Mouse (Mus musculus) MEL (cell line): ENCODE results near the gene Pik3ip1. TPM values are rescaled to one million over a fixed set of nuclear protein-coding genes. Genes with fewer than 3 reads are reported as not detected.

Experiments
- DNase-seq: peaks from one replicate; pipeline ENCODE4 v3.0.0; 2011; ENCODE audit warnings: low read depth, low spot score
- H3K27ac ChIP-seq: 2 replicates; pipeline ENCODE4 v1.5.1; 2012; ENCODE audit warnings: low read depth, mild to moderate bottlenecking, control low read depth, low read length, moderate library complexity; ENCODE audit not compliant: control insufficient read depth
- H3K27me3 ChIP-seq, 2 experiments: fragments of 150-350 bp in 1 of 2; sonication (generic) in 1 of 2; 2 replicates each; pipeline ENCODE4 v1.6.1; 2012; ENCODE audit warnings: low read length in 2 of 2, mild to moderate bottlenecking in 2 of 2, improper control_type of control experiment in 1 of 2, moderate library complexity in 1 of 2; ENCODE audit not compliant: insufficient read depth in 2 of 2, control insufficient read depth in 1 of 2
- H3K36me3 ChIP-seq, 2 experiments: 2 replicates each; pipeline ENCODE4 v1.6.1; 2012 to 2014; ENCODE audit warnings: low read length in 2 of 2, improper control_type of control experiment in 1 of 2, inconsistent platforms in 1 of 2, mild to moderate bottlenecking in 1 of 2; ENCODE audit not compliant: insufficient read depth in 2 of 2, control insufficient read depth in 1 of 2
- H3K4me1 ChIP-seq, 2 experiments: fragments of 150-350 bp in 1 of 2; sonication (generic) in 1 of 2; 2 replicates each; pipeline ENCODE4 v1.6.1; 2012; ENCODE audit warnings: low read length in 2 of 2, improper control_type of control experiment in 1 of 2, mild to moderate bottlenecking in 1 of 2; ENCODE audit not compliant: insufficient read depth in 2 of 2, control insufficient read depth in 1 of 2
- H3K4me3 ChIP-seq, 2 experiments: fragments of 150-350 bp in 1 of 2; sonication (generic) in 1 of 2; 2 replicates each; pipeline ENCODE4 v1.5.1; 2012; ENCODE audit warnings: low read depth in 2 of 2, low read length in 2 of 2, mild to moderate bottlenecking in 2 of 2, moderate library complexity in 2 of 2, control low read depth in 1 of 2, improper control_type of control experiment in 1 of 2; ENCODE audit not compliant: control insufficient read depth in 1 of 2, insufficient read depth in 1 of 2
- H3K79me2 ChIP-seq: 2 replicates; pipeline ENCODE4 v1.6.1; 2012; ENCODE audit warnings: mild to moderate bottlenecking, low read length, moderate library complexity; ENCODE audit not compliant: control insufficient read depth, poor library complexity, insufficient read depth
- H3K9ac ChIP-seq: 2 replicates; pipeline ENCODE4 v1.6.1; 2012; ENCODE audit warnings: low read depth, mild to moderate bottlenecking, control low read depth, low read length, moderate library complexity; ENCODE audit not compliant: control insufficient read depth, poor library complexity, severe bottlenecking
- H3K9me3 ChIP-seq: fragments of 150-350 bp; sonication (generic); replicated peaks from 2 replicates; pipeline ENCODE4 v1.6.1; 2012; ENCODE audit warnings: mild to moderate bottlenecking, low read length, improper control_type of control experiment, moderate library complexity; ENCODE audit not compliant: insufficient read depth
- BHLHE40 ChIP-seq: IDR thresholded peaks from 2 replicates; pipeline ENCODE4 v1.6.1; 2012; ENCODE audit warnings: low read depth, mild to moderate bottlenecking, inconsistent platforms, low read length, improper control_type of control experiment, borderline replicate concordance
- CHD1 ChIP-seq: IDR thresholded peaks from 2 replicates; pipeline ENCODE4 v1.6.1; 2012; ENCODE audit warnings: low read depth, mild to moderate bottlenecking, inconsistent platforms, low read length, improper control_type of control experiment
- CHD2 ChIP-seq: IDR thresholded peaks from 2 replicates; pipeline ENCODE4 v1.6.1; 2011; ENCODE audit warnings: low read length, improper control_type of control experiment
- CTCF ChIP-seq, 3 experiments: IDR thresholded peaks in 2 of 3; conservative IDR thresholded peaks in 1 of 3; 2 replicates each; pipeline ENCODE4 v1.5.1; 2011 to 2012; ENCODE audit warnings: low read length in 3 of 3, low read depth in 2 of 3, mild to moderate bottlenecking in 2 of 3, improper control_type of control experiment in 1 of 3, inconsistent platforms in 1 of 3, mixed read lengths in 1 of 3, moderate library complexity in 1 of 3; ENCODE audit not compliant: control insufficient read depth in 1 of 3, insufficient read depth in 1 of 3, poor library complexity in 1 of 3, severe bottlenecking in 1 of 3
- E2F4 ChIP-seq: IDR thresholded peaks from 2 replicates; pipeline ENCODE4 v1.6.1; 2011; ENCODE audit warnings: low read depth, low read length, improper control_type of control experiment, borderline replicate concordance
- EP300 ChIP-seq, 2 experiments: IDR thresholded peaks; 2 replicates each; pipeline ENCODE4 v1.6.1; 2011; ENCODE audit warnings: improper control_type of control experiment in 2 of 2, low read length in 2 of 2, low read depth in 1 of 2, mild to moderate bottlenecking in 1 of 2
- ETS1 ChIP-seq: IDR thresholded peaks from 2 replicates; pipeline ENCODE4 v1.6.1; 2012; ENCODE audit warnings: low read depth, mild to moderate bottlenecking, inconsistent platforms, low read length, improper control_type of control experiment, moderate library complexity
- GATA1 ChIP-seq: IDR thresholded peaks from 2 replicates; pipeline ENCODE4 v1.6.1; 2011; ENCODE audit warnings: low read depth, low read length, improper control_type of control experiment
- HCFC1 ChIP-seq: IDR thresholded peaks from 2 replicates; pipeline ENCODE4 v1.6.1; 2012; ENCODE audit warnings: low read depth, mild to moderate bottlenecking, inconsistent platforms, low read length, improper control_type of control experiment, moderate library complexity
- JUND ChIP-seq: IDR thresholded peaks from 2 replicates; pipeline ENCODE4 v1.6.1; 2011; ENCODE audit warnings: low read depth, mild to moderate bottlenecking, improper control_type of control experiment, low read length
- KAT2A ChIP-seq: conservative IDR thresholded peaks from 2 replicates; pipeline ENCODE4 v1.6.1; 2012; ENCODE audit warnings: low read depth, low read length, improper control_type of control experiment, inconsistent platforms
- MAX ChIP-seq: IDR thresholded peaks from 2 replicates; pipeline ENCODE4 v1.6.1; 2011; ENCODE audit warnings: low read length, improper control_type of control experiment
- MEF2A ChIP-seq: IDR thresholded peaks from 2 replicates; pipeline ENCODE4 v1.6.1; 2014; ENCODE audit warnings: low read depth, mild to moderate bottlenecking, inconsistent platforms, low read length, improper control_type of control experiment; ENCODE audit not compliant: poor library complexity, insufficient replicate concordance, severe bottlenecking; ENCODE audit errors: extremely low read depth
- MXI1 ChIP-seq: IDR thresholded peaks from 2 replicates; pipeline ENCODE4 v1.6.1; 2011; ENCODE audit warnings: mild to moderate bottlenecking, low read depth, low read length, improper control_type of control experiment
- MYB ChIP-seq: IDR thresholded peaks from 2 replicates; pipeline ENCODE4 v1.6.1; 2011; ENCODE audit warnings: mild to moderate bottlenecking, low read depth, low read length, improper control_type of control experiment
- MYC ChIP-seq: IDR thresholded peaks from 2 replicates; pipeline ENCODE4 v1.6.1; 2011; ENCODE audit warnings: low read depth, mild to moderate bottlenecking, low read length, improper control_type of control experiment, moderate library complexity
- NELFE ChIP-seq: IDR thresholded peaks from 2 replicates; pipeline ENCODE4 v1.6.1; 2011; ENCODE audit warnings: low read depth, low read length, improper control_type of control experiment
- POLR2A ChIP-seq, 2 experiments: IDR thresholded peaks; 2 replicates each; pipeline ENCODE4 v1.6.1; 2011 to 2012; ENCODE audit warnings: low read length in 2 of 2, mild to moderate bottlenecking in 2 of 2, control low read depth in 1 of 2, improper control_type of control experiment in 1 of 2, low read depth in 1 of 2, moderate library complexity in 1 of 2; ENCODE audit not compliant: control insufficient read depth in 1 of 2, insufficient read depth in 1 of 2, poor library complexity in 1 of 2
- POLR2AphosphoS2 ChIP-seq: IDR thresholded peaks from 2 replicates; pipeline ENCODE4 v1.6.1; 2011; ENCODE audit warnings: low read length, improper control_type of control experiment
- POLR2AphosphoS5 ChIP-seq: IDR thresholded peaks from 2 replicates; pipeline ENCODE4 v1.6.1; 2012; ENCODE audit warnings: low read depth, borderline replicate concordance, mild to moderate bottlenecking, inconsistent platforms, low read length, moderate library complexity, mixed read lengths
- RCOR1 ChIP-seq: IDR thresholded peaks from 2 replicates; pipeline ENCODE4 v1.6.1; 2012; ENCODE audit warnings: low read depth, mild to moderate bottlenecking, inconsistent platforms, low read length, improper control_type of control experiment
- SIN3A ChIP-seq: IDR thresholded peaks from 2 replicates; pipeline ENCODE4 v1.6.1; 2012; ENCODE audit warnings: low read length, improper control_type of control experiment, inconsistent platforms
- SMC3 ChIP-seq: IDR thresholded peaks from 2 replicates; pipeline ENCODE4 v1.6.1; 2011; ENCODE audit warnings: low read depth, low read length, improper control_type of control experiment
- TAL1 ChIP-seq: IDR thresholded peaks from 2 replicates; pipeline ENCODE4 v1.6.1; 2012; ENCODE audit warnings: mild to moderate bottlenecking, inconsistent platforms, low read length, moderate library complexity, mixed read lengths
- TBP ChIP-seq: IDR thresholded peaks from 2 replicates; pipeline ENCODE4 v1.8.0; 2011; ENCODE audit warnings: low read depth, low read length, improper control_type of control experiment
- TCF12 ChIP-seq: IDR thresholded peaks from 2 replicates; pipeline ENCODE4 v1.6.1; 2014; ENCODE audit warnings: low read depth, mild to moderate bottlenecking, inconsistent platforms, low read length, improper control_type of control experiment, moderate library complexity
- UBTF ChIP-seq: IDR thresholded peaks from 2 replicates; pipeline ENCODE4 v1.6.1; 2012; ENCODE audit warnings: low read depth, mild to moderate bottlenecking, inconsistent platforms, low read length, improper control_type of control experiment, moderate library complexity, borderline replicate concordance; ENCODE audit not compliant: insufficient read depth
- USF1 ChIP-seq: IDR thresholded peaks from 2 replicates; pipeline ENCODE4 v1.6.1; 2014; ENCODE audit warnings: low read depth, mild to moderate bottlenecking, inconsistent platforms, low read length, improper control_type of control experiment, moderate library complexity
- ZC3H11A ChIP-seq: IDR thresholded peaks from 2 replicates; pipeline ENCODE4 v1.6.1; 2012; ENCODE audit warnings: low read depth, mild to moderate bottlenecking, inconsistent platforms, low read length, improper control_type of control experiment
- ZKSCAN1 ChIP-seq: IDR thresholded peaks from 2 replicates; pipeline ENCODE4 v1.6.1; 2012; ENCODE audit warnings: low read depth, mild to moderate bottlenecking, inconsistent platforms, low read length, improper control_type of control experiment, moderate library complexity
- ZMIZ1 ChIP-seq: IDR thresholded peaks from 2 replicates; pipeline ENCODE4 v1.6.1; 2012; ENCODE audit warnings: low read depth, mild to moderate bottlenecking, inconsistent platforms, low read length, improper control_type of control experiment, moderate library complexity
- polyA plus RNA-seq, 2 experiments: library from polyadenylated mRNA; stranded (reverse) in 1 of 2; unstranded in 1 of 2; fragments of >175 nt in 1 of 2; fragments of >200 nt in 1 of 2; gene quantifications; 2 replicates each; pipeline versions ENCODE4 v1.2.1 to v1.2.4; 2012; ENCODE audit warnings: low replicate concordance in 2 of 2, low read depth in 1 of 2; ENCODE audit not compliant: insufficient read length in 2 of 2, insufficient read depth in 1 of 2, missing spikeins in 1 of 2
- total RNA-seq: library from RNA; depleted of rRNA; stranded (reverse); fragments of 300-350 nt; gene quantifications from 2 replicates; pipeline ENCODE4 v1.2.3, GENCODE M21; 2012

Gene Pik3ip1
- total and polyA plus RNA-seq, 3 experiments: 1.7 to 2.7 TPM; not detected in 1

GRCm38 (mm10) chr11:3288521-3289301, 41.5 kb upstream of the Pik3ip1 start, which contains the start of gene Patz1:
TSS of gene Patz1 (plus strand) at chr11:3288874.
- Histone ChIP-seq H3K36me3 (peaks cover 3 to 20% of the 10 kb centered on the region in 2 experiments), H3K9ac (peak within 1 kb of the TSS; percentile 98), H3K79me2 (peaks cover 48% of the 10 kb centered on the region), H3K4me3 (peak within 1 kb of the TSS; percentile 67 to 90), H3K4me1 (peaks cover 3 to 29% of the 10 kb centered on the region in 2 experiments), H3K9me3 (no peaks in the 10 kb centered on the region), H3K27ac (peak within 1 kb of the TSS; percentile 89), H3K27me3 (no peaks in the 10 kb centered on the region)
- peak; percentile 97 for TF ChIP-seq CHD1
- no peak for TF ChIP-seq KAT2A
- TF ChIP-seq POLR2AphosphoS5: 0 out of 2 replicates have a peak, but pooled peaks have one; percentile 81
- peak; percentile 96 for TF ChIP-seq MAX
- peak; percentile 79 to 82 for TF ChIP-seq POLR2A (IDR thresholded peaks at IDR 0.05; ENCODE audit: control insufficient read depth in 1 of 2, insufficient read depth in 1 of 2, low read depth in 1 of 2, low read length in 2 of 2, poor library complexity in 1 of 2)
- no peak for TF ChIP-seq GATA1
- TF ChIP-seq EP300 (IDR thresholded peaks at IDR 0.05; ENCODE audit: low read depth in 1 of 2, low read length in 2 of 2): peak; percentile 40 to 44; a peak in 3 of 4 replicates
- no peak for TF ChIP-seq ZC3H11A
- TF ChIP-seq E2F4: no peak; the same call in 1 of the 2 replicates
- TF ChIP-seq MYC: peak; percentile 94
- TF ChIP-seq SMC3: no peak
- TF ChIP-seq BHLHE40: peak; percentile 70
- peak; percentile 43 for TF ChIP-seq SIN3A
- peak; percentile 68; the same call in 1 of the 2 replicates for TF ChIP-seq MXI1
- TF ChIP-seq TBP: peak; percentile 71; the same call in 1 of the 2 replicates
- no peak for TF ChIP-seq USF1
- no peak for TF ChIP-seq CTCF (IDR thresholded peaks at IDR 0.05 in 2 of 3, conservative IDR thresholded peaks at IDR 0.05 in 1 of 3; ENCODE audit: control insufficient read depth in 1 of 3, insufficient read depth in 1 of 3, low read depth in 2 of 3, low read length in 3 of 3, poor library complexity in 1 of 3, severe bottlenecking in 1 of 3)
- no peak for TF ChIP-seq ZKSCAN1
- TF ChIP-seq TAL1: 0 out of 2 replicates have a peak, but pooled peaks have one; percentile 29
- no peak for TF ChIP-seq UBTF
- TF ChIP-seq ETS1: peak; percentile 32; the same call in 1 of the 2 replicates
- 0 out of 2 replicates have a peak, but pooled peaks have one; percentile 20 for TF ChIP-seq MYB
- peak; percentile 30; the same call in 1 of the 2 replicates for TF ChIP-seq RCOR1
- no peak for TF ChIP-seq CHD2
- peak; percentile 92 for TF ChIP-seq POLR2AphosphoS2
- no peak for TF ChIP-seq JUND
- peak; percentile 42 for TF ChIP-seq TCF12
- TF ChIP-seq MEF2A: no peak
- peak; percentile 97 for TF ChIP-seq ZMIZ1
- peak; percentile 52 for TF ChIP-seq NELFE
- TF ChIP-seq HCFC1: peak; percentile 33; the same call in 1 of the 2 replicates
- DNase-seq: peak; percentile 90
